Mouse (Mus musculus): ENCODE results near the gene Ttn. TPM values are rescaled to one million over a fixed set of nuclear protein-coding genes. Genes with fewer than 3 reads are reported as not detected.

Gene Ttn
- total RNA-seq, 2 experiments from 2014 or later, result under 0.01 TPM; not detected in 1

DNA sequence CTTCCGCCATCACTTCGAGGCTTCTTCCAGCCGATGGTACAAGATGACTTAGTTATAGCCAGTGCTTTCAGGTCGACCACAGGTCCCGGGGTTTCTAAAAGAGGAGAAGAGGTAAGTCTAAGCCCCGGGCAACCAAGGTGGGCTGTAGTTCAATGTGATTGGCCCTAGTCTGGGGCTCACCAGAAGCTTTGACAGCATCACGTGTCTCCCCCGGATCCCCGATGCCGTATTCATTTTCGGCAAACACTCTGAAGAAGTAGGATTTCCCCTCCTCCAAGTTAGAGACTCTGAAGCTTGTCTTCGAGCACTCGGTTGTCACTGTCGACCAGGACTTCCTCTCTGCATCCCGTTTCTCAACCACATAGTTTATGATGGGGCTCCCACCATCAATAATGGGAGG, 225.9 kb downstream of the Ttn start:
- ATAC-seq (replicated peaks; ENCODE audit: low FRiP score, poor library complexity, severe bottlenecking), result no peak

DNA sequence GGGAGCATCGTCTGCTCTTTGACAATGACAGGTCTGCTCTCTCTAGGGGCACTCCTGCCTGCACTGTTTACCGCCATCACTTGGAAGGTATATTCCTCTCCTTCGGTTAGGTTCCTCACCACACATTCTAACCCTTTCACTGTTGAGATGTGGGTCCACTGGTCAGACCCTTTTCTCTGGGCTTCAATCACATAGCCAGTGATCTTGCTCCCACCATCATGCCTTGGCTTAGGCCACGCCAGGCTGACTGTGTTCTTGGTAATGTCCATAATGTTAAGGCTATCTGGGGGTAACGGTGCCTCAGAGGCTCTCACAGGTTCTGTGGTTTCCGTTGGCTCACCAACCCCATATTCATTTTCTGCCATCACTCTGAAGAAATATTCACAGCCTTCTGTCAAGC, 230.4 kb downstream of the Ttn start:
- no peak for ATAC-seq (replicated peaks; ENCODE audit: low FRiP score, poor library complexity, severe bottlenecking)

DNA sequence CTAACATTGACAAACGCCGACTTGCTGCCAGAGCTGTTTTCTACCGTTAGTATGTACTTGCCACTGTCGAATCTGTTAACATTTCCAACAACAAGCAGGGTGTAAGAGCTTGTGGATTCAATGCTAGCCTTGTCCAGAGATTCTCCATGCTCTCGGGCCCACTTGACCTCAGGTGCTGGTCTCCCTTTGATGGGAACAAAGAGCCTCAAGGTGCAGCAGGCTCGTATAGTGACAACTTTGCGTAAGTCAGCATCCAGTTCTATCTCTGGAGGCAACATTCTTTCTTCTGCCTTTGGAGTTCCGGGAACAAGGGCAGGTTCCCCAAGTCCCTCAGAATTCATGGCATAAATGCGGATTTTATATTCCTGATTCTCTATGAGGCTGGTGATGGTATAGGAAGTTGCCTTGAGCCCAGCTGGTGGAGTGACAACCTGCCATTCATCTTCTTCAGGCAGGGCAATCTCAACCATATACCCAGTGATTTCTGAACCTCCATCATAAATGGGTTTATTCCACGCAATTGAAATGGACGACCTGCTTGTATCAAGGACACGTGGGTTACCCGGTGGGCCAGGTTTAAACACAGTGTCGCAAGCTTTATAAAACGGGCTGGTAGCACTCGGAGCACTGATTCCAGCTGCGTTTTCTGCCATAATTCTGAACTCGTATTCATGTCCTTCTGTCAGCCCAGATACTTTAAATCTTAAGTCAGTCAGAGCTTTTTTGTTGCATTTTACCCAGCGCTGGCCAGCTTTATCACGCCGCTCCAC, 232.8 kb downstream of the Ttn start:
- ATAC-seq (replicated peaks; ENCODE audit: low FRiP score, poor library complexity, severe bottlenecking), result no peak

DNA sequence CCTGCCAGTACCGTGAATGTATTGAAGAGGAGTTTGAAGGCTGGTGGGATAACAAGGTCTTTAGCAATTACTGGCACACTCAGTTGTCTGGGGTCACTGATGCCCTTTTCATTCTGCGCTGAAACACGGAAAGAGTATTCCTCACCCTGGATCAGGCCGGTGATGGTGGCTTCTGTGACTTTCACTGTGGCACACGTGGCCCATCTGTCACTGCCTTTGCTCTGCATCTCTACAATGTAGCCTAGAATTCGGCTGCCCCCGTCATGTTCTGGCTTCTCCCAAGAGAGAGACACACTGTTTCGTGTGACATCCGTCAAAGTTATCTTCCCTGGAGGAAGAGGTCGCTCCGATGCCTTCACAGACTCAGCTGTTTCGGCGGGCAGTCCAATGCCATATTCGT, 233.7 kb downstream of the Ttn start:
- ATAC-seq (replicated peaks; ENCODE audit: low FRiP score, poor library complexity, severe bottlenecking), result no peak

DNA sequence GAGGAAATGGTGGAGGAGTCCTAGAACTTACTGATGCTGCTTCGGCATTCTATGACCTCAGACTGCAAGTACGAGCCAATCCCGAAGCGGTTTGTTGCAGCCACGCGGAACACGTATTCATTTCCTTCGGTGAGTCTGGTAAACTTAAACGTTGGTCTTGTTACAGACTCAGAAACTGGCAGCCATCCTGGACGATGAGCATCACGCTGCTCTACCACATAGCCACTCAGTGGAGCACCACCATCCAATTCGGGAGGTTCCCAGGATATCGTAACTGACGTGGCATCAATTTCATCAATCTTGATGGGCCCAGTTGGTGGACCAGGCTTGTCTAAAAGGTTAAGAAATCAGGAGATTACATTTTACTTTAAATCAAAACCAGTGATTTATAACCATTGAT, 262.7 kb downstream of the Ttn start:
- no peak for ATAC-seq (replicated peaks; ENCODE audit: low FRiP score, poor library complexity, severe bottlenecking)

DNA sequence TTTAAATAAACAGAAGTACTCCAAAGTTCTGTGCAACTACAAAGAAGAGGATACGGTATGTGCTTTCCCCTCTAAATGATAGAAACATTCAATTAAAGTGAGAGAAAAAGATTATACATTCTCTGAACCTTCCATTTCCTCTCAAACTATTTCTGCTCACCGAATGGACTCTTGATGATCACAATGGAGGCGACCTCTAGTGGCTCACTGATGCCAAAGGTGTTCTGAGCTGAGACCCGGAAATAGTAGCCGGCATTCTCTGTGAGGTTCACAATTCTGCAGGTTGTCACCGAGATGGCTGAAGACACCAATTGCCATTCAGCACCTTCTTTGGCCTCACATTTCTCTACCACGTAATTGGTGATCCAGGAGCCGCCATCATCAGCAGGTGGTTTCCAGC, 267.4 kb downstream of the Ttn start:
- ATAC-seq (replicated peaks; ENCODE audit: low FRiP score, poor library complexity, severe bottlenecking), result no peak

DNA sequence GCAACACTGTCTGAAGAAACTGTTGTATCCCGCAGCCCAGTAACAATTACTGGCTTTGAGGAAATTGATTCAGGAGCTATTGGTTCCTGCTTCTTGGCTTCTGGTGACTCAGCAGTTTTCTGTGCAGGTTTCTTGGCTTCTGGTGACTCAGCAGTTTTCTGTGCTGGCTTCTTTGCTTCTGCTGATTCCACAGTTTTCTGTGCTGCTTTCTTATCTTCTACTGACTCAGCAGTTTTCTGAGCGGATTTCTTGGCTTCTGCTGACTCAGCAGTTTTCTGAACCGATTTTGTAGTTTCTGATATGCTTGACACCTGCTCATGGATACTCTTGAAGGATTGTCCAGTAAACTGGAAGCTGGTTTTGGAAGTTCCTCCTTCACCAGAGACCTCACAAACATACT, 273.8 kb downstream of the Ttn start:
- ATAC-seq (replicated peaks; ENCODE audit: low FRiP score, poor library complexity, severe bottlenecking), result no peak

DNA sequence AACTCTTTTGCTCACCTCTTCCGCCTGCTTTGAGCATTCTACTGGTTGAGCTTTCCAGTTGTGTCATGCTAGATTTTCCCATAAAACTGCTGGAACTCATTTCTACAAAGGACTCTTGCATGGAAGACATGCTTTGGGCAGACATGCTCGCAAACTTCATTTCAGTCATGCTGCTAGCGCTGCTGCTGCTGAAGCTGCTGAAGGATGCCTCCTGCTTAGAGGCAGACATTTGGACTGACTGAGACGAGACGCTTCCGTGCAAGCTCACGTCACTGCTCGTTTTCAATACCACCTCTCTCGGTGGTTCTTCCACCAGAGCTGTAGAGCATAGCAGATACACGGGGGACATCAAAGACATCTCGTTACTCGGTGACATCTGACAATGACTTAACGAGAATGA, 276.7 kb downstream of the Ttn start:
- ATAC-seq (replicated peaks; ENCODE audit: low FRiP score, poor library complexity, severe bottlenecking), result no peak

DNA sequence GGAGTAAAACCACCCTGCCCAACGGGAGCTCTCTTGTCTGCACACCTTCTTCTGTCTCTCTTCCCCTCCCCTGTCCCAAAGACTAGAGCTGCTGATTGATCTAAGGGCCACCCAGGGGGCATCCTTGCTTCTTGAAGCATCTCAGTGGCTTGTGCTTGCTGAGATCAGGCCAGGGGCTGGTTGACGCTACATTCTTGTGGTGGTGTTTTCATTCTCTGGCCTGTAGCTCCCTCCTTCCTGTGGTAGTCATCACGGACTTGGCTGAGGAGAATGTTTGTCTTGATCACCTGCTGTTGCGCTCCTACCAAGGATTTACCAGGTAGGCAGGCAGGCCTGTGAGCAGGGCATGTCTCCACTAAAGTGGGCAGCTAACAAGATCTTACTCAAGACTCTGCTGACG, 279.6 kb downstream of the Ttn start:
- ATAC-seq (replicated peaks; ENCODE audit: low FRiP score, poor library complexity, severe bottlenecking), result no peak

DNA sequence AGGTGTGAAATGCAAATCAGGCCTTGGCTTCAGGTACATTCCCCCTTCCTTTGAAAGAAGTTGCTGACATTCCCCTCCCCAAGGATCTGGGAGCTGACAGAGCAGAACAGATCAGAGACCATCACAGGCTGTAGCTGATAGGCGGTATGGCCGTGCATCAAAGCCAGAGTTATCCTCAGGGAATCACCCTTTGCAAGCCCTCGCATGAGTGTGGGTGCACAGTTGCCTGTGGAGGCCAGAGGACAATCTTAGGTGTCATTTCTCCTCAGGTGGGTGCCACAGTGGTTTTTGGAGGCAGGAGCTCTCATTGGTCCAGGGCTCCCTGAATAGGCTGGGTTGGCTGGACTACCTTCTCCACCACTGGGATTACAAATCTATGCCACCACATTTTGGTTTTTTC, 280.2 kb downstream of the Ttn start:
- no peak for ATAC-seq (replicated peaks; ENCODE audit: low FRiP score, poor library complexity, severe bottlenecking)

DNA sequence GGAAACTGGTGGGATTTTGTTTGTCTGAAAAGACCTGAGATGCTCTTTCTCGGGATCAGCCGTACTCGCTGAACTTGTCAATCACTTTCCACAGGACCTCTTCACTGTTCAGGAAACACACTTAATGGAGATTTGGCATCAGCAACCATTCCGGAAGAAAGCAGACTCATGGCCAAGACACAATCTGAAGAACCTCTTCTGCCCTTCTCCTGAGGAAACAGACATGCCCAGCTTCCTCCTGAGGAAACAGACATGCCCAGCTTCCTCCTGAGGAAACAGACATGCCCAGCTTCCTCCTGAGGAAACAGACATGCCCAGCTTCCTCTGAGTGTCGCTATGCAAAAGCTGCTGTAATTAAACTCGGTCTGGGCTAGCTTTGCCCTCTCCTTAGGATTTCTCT, 287.1 kb downstream of the Ttn start:
- ATAC-seq (replicated peaks; ENCODE audit: low FRiP score, poor library complexity, severe bottlenecking), result no peak

DNA sequence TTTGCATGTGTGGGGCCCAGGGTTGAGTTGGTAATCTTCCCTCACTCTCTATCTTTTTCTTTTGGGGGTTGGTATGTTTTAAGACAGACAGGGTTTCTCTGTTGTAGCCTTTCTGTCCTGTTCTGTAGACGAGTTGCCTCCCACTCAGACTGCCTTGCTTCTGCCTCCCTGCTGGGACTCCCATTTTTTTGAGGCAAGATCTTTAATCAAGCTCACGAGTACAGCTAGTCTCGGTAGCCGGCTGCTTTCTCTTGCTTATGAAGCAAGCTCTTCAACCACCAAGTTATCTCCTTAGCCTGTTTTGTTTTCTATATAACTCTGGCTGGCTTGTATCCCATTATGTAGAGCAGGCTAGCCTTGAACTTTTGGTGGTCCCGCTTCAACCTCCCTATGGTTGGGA, 288.6 kb downstream of the Ttn start:
- ATAC-seq (replicated peaks; ENCODE audit: low FRiP score, poor library complexity, severe bottlenecking), result no peak

DNA sequence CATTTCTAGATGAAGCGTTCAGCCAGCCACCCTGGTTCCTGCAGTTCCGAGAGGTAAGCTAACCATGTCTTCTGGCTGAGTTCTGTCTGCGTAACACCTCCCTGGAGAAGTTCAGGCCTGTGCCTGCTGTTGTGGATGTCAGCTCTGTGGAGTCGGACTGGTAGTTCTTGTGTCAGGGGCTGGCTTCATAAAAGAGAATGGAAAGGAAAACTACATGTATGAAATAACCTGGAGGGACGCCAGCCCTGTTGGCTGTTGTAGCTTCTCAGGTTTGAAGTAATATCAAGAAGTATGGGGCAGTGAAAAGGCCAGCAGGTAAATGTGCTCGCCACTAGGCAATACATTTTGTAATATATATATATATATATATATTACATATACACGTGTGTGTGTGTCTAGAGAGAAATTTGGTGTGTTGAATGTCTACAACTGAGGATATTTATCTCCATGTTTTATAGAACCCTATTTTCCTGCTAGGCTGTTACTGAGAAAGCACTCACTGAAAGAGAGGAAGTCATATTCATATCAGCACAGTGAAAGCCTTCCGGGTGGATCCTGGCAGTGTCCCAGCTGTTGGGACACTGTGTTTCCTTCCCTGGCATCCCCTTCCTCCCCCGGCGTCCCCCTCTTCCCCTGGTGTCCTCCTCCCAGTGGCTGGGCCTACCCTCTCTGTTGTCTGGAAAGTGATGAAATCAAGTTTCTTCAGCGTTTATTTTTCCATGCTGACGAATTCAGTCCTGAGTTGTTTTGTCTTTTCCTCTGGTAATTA, 291.7 kb downstream of the Ttn start:
- ATAC-seq (replicated peaks; ENCODE audit: low FRiP score, poor library complexity, severe bottlenecking), result no peak

DNA sequence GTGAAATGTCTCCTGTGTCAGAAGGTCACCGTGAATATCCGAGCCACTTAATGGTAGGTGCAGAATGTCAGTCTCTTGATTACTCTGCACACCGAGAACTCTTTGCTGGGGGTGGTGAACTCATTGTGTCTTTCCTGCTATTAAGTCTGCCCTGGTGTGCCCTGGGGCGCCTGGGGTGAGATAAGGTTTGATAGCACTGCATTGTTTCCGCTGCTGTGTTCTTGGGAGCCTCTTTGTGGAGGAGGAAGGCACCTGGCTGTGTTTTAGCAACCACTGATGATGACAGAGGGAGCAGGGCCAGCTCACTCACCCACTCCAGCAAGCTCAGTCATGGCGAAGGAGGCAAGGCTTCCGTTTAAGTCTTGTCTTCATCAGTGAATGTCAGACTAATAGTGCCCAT, 294.2 kb downstream of the Ttn start:
- no peak for ATAC-seq (replicated peaks; ENCODE audit: low FRiP score, poor library complexity, severe bottlenecking)

DNA sequence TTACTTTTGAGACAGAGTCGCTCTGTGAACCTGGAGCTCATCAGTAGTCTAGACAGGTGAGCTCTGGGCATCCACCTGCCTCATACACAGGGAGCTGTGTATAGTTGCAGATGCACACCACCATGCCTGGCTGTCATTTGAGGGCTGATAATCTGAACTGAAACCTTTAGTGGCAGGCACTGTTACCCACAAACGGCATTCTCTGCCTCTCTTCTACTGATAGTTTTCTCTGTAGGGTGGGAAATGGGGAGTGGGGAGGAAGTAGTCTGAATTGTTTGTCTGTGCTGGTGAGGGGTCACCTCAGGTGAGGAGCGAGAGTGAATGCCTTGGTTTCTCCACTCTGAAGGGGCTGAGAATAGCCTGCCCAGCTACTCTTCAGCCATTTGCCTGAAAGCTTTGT, 294.7 kb downstream of the Ttn start:
- ATAC-seq (replicated peaks; ENCODE audit: low FRiP score, poor library complexity, severe bottlenecking), result no peak

DNA sequence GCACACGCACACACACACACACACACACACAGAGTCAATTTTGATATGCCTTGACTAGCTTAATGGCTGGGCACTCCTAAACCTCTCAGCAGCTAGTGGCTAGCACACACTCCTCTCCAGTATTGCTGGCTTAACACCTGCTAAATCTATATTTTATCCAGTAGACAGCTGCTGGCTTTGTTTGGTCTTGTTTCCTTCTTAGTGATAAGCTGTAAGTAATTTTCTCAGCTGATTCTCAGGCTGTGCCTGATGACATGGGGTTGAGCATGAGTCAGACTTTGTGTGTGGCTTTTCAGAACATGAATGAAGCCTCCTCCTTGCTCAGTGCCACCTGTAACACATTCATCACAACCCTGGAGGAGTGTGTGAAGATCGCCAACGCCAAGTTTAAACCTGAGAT, 295.4 kb downstream of the Ttn start:
- ATAC-seq (replicated peaks; ENCODE audit: low FRiP score, poor library complexity, severe bottlenecking), result no peak

DNA sequence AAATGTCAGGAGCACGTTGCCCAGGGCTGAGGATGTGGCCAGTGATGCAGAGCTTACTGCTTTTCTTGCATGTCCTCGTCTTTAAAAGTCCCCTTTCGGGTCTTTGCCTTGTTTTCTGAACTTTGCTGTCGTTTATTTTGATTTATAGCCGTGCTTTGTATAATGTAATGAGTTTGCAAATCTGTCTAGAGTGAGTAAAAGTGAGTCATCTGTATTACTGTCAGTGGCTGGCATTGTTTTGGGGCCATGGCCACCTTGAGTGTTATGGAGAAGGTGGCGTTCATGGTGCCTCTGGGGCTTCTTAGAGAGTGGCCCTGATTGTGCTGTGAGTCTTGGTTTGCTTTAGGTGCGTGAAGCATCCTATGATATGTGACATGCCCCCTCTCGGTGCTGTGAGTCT, 300.0 kb downstream of the Ttn start:
- no peak for ATAC-seq (replicated peaks; ENCODE audit: low FRiP score, poor library complexity, severe bottlenecking)

DNA sequence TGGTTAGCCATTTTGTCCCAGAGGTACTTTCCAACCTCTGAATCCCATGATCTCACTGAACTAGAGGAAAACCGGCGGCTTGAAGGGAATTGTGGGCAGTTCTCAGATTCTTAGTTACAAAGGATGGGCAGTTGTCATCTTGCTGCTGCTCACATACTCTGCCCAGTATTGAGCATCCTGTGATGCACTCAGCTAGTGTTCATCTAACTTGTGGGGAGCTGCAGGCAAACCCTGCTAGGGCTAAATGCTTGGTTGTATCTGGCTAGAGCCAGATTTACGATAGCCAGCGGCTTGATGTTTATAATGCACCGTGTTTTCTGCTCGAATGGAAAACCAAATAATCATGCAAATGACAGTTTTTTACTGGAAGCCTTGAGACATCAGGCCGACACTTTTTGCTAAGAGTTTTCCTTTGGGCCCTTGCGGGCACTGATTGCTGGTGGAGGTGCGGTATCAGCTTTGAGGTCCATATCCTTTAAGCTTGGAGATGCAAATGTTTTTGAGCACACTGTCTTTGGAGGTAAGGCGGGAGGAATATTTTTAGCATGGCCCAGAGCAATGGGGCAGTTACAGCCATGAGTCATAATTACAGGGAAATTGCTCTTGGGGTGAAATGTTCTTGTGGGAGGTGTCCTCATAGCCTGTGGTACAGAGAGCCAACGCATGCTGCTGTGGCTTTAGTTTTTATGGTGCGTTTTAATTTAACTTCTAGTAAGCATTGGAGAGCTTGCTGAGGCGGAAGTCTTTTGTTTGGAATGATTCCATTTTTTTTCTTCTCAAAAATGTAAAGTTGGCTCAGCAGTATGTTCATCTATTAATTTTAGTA, 305.7 kb downstream of the Ttn start:
- no peak for ATAC-seq (replicated peaks; ENCODE audit: low FRiP score, poor library complexity, severe bottlenecking)

DNA sequence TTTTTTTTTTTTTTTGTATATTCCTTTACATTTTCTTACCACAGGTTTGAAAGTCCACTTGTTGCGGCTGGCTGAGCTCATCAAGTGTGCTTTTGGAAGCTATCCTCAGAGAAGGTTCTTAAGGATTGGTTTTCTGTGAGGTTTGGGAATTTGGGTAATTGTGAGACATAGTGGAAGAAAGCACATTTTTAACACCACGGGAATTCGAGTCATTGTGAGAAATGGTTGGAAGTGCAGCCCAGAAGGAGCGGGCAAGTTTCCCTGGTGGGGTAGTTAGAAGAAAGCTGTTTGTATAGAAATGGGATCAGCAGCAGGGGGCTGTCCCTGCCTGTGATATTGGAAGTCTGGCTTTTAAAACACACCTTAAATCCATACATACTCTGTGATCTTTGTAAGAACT, 306.4 kb downstream of the Ttn start:
- ATAC-seq (replicated peaks; ENCODE audit: low FRiP score, poor library complexity, severe bottlenecking), result no peak

DNA sequence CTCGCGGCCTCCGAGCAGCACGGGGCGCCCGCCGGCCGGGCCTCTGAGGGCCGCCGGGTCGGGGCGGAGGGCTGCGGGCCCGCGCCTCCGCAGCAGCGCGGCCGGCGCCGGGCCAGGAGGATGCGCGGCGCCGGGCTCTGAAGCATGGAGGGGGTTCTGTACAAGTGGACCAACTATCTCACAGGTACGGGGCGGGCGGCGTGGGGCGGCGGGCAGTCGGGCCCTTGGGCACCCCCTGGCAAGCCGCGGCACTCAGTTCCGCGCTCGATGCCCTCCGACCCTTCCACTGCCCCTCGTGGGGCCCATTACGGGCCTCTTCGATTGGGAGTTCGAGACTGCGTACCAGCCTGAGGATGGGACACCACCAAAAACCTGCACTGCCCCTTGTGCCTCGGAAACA, 306.9 kb downstream of the Ttn start:
- no peak for ATAC-seq (replicated peaks; ENCODE audit: low FRiP score, poor library complexity, severe bottlenecking)

All from erythroblast, adult 5-6 weeks (primary cell).